Mouse (Mus musculus): ENCODE measurements around the gene Ikbke.

DNA sequence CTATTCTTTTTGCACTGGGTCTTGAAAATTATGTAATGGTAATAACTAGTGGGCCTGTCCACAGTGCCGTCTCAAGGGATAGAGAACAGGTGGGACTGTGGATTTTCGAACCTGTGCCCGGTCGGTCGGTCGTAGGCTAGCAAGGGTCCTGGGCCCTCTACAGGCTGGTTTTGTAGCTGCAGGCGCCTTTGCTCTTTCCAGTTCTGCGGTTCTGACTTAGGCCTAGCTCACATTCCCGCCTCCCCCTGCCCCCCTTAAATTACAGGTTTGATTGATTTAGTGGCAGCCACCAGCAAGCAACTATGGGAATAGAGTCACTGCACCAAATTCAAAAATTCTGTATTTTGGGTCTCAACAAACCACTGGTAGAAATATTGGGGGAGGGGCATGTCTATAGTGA lies 33.5 kb downstream of the Ikbke start:
- TF ChIP-seq CTCF (conservative IDR thresholded peaks at IDR 0.05; ENCODE audit: low read length) (peak; percentile 66), POU5F1 (IDR thresholded peaks at IDR 0.05; ENCODE audit: borderline replicate concordance, low read length) (no peak)
